Mouse (Mus musculus) cerebellum, adult 11 months (tissue): Measurements from ENCODE around the gene Rarg.
A peak's percentile ranks its signal among the peaks of the same experiment; 100 is the strongest.
"Not testable (repeated sequence)": the region's sequence is repeated elsewhere in the genome, so short reads cannot be mapped to it uniquely, and the experiment has no call there.

Experiments used
- DNase-seq: peaks from one replicate; pipeline ENCODE4 v3.0.0; 2022

Rarg gene

DNA sequence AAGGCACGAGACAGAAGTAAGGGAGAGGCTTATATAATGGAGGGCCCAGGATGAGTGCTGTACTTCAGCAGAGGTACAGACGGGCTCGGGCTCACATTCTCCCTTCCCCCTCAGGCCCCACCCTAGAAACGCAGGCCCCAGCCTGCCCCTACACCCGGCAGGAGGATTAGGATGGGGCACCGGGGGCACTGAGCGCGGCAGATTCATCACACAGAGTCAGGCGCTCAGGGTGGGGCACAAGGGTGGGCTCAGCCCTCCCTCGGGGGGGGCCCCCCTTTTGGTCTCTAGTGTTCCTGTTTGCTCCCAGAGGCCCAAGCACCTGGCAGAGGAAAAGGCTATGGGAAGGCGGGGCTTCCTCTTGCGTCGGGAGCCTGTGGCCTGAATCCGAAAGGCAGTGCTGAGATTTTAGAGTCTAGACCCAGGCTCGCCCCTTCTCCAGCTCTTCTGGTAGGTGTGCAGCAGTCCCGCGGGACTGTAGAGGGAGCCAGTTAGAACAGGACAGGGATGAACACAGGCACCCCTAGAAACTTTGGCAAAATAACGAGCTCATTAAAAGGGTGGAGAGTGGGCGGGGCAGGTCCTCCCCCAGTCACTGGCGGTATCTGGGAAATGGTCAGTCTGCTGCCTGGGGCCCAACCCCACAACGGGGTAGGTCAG, 21.8 kb downstream of the Rarg start:
- DNase-seq: no peak

DNA sequence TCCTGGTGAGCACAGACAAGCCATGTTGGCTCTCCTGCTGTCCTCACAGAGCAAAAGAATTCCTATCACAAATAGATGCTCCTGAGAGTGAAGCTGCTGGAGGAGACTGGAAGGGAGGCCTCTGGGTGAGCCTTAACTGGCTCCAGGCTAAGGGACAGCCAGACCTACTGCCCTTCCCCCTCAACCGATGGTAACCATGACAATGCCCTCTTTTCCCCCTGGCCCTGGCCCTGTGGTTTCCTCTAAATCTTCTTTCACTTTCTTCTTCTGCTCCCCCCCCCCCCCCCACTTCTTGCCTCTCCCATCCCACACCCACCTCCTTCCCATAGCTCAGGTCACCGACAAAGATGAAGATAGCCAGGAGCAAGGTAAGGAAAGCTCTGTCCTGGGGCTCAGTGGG, 23.4 kb downstream of the Rarg start:
- DNase-seq: no peak

DNA sequence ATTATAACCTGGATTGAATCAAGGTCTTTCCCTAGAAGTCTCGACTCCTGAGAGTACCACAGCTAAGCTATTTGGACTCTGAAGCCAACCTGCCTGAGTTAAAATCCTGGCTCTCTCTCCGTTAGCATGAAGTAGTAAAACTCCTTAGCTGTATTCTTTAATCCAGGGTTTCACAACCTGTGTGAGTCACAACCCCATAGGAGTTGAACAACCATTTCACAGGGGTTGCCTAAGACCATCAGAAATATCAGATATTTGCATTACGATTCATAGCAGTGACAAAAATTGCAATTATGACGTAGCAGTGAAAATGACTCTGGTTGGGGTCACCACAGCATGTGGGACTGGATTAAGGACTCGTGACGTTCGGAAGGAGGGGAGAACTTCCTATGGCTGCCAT, 24.6 kb downstream of the Rarg start:
- DNase-seq: no peak

DNA sequence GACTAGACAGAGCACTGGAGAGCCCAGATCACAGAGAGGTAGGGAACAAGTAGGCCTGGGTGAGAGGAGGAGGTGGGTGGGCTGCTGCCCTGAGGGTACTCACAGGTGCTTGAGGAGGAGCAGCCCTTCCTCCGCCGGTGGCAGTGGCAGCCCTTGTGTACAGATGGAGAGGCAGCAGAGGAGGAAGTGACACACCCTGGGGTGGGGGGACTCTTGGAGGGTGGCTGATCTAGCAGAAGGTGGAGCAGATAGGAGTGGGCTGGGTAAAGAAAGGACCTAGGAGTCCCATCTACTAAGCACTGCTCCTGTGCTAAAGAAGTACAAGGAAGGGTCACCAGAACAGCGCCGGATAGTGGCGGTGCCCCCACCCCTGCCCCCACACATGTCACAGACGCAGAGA, 25.6 kb downstream of the Rarg start, which contains the start of gene Itgb7:
Gene Itgb7, minus strand, starts transcription at position 197 of the 400 bp plus-strand sequence.
- DNase-seq: no peak

DNA sequence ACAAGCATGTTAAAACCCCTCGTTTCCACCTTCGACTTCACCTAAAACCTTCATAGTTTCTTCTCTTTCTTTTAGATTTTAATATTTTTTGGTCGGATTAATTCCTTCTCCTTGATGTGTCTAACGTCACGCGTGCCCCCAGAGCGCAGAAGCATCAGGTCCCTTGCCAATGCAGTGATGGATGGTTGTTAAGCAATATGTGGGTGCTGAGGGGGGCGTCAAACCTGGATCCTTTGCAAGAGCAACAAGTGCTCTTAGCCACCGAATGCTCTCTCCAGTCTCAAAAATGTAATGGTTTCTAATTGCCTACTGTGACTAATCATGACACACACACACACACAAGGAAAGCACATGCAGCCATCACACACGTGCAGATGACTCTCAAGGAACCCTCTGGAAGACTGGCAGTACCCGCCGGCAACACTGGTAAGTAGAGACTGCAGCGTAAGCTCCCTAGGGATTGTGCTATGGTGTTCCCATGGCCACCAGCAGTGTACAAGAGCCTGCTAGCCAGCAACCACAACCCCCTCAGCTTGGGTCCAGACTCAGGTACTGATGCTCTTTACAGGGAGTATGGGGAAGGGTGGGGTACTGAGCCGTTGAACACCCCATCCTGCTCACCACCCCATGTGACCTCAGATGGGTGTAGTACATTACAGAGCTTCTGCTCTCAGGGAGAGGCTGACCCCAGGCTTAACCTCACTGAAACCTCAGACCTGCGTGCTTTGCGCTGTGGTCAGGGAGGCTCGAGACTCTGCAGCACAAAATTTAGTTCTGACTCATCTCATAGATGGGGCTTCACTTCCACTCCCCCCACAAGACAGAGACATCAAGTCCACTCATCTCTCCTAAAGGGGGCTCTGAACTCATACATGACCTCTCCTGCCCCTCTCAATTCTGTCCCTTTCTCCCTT, 26.7 kb downstream of the Rarg start:
- DNase-seq: no peak

DNA sequence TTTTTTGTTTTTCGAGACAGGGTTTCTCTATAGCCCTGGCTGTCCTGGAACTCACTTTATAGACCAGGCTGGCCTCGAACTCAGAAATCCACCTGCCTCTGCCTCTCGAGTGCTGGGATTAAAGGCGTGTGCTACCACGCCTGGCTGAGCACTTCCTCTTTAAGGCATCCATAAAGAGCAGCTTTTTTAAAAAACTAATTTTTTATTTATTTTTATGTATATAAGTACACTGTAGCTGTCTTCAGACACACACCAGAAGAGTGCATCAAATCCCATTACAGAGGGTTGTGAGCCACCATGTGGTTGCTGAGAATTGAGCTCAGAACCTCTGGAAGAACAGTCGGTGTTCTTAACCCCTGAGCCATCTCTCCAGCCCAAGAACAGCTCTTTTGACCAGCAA, 31.7 kb downstream of the Rarg start:
- DNase-seq: not testable (repeated sequence)

DNA sequence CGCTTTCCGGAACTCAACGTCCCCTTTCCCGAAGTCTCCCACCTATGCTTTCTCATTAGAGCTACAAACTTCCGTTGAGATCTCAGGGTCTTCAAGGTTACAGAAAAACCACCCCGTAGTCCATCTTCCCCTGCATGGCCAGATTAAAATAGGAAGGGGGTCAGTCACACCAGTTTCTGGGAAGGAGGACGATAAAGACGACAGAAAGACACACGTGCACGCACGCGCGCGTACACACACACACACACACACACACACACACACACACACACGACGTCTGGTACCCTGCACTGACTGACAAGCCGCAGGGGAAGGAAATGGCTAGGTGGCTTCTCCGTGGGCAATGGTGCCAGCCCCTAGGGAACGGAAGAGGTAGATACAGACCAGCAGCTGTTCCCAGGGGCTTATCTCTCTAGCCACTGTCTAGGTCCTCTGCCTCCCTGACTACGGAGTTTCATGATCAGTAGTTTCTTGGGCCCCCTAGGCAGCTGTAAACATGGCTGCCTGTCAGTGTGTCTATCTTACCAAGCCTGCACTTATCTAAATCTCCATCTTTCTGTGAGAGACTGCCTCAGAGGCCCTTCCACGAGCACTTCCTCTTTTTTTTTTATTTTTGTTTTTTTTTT, 32.2 kb downstream of the Rarg start:
- no peak for DNase-seq

DNA sequence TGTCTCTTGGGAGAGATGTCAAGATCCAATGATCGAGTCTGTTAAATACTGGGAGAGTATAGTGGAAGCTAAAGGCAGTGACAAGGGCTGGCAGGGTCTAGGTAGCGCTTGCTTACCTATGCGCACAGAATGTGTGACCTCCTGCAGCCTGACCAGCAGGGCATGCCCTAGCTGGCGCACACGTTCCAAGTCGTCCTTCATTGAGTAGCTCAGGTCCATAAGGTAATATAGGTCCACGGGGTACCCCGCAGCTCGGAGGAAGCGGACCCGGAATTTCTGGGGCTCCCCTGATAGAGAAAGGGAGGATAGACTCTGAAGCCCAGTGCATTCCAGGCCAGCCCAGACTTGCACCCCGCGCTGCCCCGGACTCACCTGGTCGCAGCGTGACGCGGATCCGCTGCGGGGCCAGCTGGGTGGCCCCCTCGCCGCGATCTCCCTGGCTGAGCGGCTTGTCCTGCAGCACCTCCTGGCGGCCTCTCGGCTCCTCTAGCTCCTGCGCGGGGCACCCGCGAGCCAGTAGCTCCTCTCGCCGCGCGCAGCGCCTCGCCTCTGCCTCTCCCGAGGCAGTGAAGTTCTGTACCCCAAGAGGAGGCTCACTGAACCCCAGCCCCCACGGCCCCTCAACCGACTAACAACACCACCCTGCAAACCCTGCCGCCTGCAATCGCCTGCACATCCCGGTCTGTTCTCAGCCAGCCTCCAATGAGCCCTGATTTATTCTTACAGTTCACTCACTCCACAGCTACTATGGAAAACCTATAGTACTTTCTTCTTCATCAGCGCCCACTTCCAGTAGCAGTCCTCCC, 32.9 kb downstream of the Rarg start:
- DNase-seq: peak; percentile 80

DNA sequence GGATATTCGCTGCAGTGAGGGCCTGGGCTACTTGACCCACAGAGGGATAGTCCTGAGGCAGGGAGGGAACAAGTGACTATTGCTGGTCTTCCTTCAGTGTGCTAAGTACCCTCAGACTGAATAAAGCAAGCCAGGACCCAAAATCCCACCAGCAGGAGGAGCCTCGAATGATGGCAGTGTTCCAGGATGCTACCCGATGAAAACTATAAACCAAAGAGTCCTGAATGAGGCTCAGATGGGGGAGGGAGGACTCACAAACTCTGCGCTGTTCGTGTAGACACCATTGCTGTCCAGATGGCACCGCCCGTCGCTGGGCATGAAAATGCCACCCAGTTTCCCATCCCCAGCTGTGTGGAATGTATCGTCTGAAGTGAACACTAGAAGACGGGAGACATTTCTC, 34.9 kb downstream of the Rarg start:
- no peak for DNase-seq

DNA sequence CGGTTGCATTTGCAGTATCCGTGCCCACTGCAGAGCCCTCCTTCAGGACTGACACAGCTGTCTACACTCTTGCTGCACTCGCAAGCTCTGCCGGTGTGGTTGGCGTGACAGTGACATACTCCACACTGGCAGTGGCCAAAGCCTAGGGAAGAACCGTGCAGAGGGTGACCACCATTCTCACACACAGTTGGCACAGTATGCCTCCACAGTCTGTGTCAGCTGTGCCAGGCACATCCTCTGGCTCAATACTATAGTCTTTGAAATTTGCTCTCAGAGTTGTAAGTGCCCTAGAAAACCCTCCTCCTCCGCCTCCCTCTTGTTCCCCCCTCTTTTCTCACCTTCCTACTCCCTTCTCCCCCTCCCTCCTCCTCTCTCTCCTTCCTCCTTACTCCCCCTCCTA, 40.0 kb downstream of the Rarg start:
- DNase-seq: no peak

DNA sequence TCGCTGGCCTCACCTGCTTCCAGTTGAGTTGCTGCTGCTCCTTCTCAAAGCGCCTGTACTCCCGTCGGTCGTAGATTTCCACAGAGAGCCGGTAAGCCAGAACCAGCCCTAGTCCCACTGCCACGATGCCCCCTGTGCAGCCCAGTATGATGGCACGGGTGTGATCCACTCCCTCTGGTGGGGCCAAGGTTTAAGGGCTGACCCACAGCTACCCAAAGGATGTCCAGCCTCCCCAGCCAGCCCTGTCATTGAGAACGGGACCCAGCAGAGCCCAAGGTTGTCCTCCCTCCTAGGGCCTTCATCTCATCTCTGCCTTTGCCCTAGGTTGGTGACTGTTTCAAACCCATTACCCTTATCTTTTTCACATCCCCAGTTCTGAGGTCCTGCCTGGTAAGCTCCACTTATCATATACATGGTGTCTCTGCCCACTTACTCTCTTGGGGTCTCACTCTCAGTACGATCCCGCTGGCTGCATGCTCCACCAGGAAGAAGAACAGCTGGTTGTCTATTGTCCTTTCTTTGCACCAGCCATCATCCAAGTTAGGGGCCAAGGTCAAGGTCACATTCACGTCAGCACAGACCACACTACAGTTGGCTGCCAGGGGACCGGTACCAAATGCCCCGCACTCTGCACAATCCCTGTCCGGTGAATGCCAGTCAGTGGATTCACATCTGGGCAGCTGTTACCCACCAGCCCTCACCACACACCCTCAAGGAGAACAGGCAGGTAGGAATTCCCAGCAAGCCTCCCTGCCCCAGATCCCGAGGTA, 40.7 kb downstream of the Rarg start:
- DNase-seq: no peak

DNA sequence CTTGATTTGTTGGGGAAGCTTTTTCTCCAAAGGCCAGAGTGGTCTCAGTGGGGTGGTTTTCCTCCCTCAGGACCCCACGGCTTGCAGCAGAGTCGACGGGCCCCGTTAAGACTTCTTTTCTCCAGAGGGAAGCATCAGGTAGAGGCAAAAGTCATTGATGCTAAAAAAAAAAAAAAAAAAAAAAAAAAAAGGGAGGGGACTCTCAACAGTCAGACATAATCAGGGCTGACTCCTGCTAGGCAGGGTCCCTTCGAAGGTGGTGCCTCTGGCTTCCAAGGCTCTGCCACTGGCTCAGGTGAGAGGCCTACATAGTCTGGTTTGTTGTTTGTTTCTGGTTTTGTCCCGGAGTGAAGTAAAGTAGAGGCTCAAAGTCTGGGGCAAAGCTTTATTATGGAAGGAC, 41.7 kb downstream of the Rarg start:
- DNase-seq: no peak

DNA sequence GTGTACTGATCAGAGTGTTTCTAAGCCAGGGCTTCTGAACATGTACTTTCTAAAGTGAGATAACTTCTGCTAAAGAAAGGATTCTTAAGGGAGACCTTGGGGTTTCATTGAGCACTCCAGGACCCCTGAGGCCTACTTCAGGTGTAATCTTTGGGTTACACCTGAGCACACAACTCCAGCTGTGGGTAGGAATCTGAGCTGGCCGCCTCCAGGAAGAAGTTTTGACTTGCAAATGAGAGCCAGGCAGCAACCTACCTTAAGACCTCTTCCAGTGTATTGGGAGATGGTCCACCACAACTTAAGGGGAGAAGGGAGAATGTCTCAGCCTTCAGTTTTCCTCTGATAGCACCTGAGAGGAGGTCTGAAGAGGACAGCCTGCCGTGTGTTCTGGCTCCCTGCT, 43.2 kb downstream of the Rarg start:
- DNase-seq: no peak

DNA sequence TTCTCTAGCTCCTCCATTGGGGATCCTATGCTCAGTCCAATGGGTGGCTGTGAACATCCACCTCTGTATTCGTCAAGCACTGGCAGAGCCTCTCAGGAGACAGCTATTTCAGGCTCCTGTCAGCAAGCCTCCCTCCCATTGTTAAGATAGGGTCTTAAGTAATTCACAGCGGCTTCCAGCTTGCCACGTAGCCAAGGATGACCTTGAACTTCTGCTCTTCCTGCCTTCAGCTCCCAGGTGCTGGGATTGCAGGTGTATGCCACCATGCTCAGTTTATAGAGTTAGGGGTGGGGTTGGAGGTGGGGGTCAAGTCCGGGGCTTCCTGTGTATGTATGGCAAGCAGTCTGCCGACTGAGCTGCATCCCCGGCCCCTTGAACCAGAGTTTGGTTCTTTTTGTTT, 45.4 kb downstream of the Rarg start:
- no peak for DNase-seq

DNA sequence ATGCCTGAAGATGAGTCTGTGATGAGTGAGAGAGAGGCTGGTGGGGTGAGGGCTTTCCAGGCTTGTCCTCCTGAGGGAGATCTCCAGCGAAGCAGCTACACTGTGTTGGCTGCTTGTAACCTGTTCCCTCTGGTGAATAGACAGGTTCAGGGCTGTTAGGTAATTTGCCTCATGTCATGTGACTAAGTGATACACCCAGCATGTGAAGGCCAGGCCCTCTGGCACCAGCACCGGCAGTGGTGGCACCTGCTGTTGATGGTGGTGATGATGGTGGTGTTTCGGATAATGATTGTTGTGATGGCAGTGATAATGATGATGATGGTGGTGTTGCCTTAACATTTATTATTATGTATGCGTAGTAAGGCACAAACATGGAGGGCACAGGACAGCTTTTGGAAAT, 46.5 kb downstream of the Rarg start:
- DNase-seq: no peak

DNA sequence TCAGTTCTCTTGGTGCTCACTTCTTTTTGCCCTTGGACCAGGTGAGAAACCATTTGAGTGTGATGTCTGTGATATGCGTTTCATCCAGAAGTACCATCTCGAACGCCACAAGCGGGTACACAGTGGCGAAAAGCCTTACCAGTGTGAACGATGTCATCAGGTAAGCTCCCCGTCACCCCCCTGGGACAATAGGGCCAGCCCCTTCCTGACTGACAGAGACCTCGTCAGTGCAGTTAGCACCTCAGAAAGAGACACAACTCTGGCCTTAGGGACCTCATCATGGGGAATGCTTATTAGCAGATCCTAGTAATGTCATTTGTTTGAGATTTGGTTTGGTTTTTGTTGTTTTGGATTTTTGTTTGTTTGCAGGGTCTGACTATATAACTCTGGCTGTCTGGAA, 48.2 kb downstream of the Rarg start:
- DNase-seq: no peak

DNA sequence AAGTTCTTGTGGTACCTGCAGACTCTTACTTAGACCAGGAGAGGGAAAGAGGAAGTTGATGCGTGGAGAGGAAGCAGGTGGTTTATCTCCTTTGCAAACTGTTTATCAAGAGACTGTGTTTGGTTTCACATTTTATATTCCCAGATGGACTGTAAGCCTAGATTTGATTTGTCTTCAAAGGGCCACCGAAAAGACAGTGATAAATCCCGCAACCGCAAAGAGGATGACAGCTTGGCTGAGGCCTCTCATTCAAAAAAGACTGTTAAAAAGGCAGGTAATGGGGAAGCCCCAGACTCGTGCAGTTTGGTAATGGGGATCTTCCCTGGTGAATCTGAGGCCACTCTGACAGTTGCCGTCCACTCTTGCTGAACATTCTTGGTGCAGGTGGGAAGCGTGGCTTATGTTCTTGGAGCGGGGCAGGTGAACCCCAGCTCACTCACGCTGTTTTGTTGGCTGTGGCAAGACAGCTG, 49.2 kb downstream of the Rarg start:
- no peak for DNase-seq

DNA sequence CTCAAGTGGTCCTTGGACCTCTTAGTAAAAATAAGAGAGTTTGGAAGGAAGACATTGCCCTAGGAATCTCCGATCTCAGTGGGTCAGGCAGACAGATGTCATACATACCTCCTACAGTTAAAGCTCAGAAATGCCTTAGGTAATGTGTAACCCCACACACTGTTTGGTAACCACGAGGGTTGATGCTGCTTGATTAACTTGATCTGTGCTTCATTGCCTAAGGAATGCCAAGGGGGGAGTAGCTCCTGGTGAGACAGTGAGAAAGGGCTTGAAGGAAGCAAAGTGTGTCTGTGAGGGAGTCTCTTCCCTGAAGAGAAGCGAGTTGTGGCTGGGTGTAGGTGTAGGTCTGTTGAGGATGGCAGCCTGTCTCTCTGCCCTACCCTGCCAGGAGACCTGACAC, 50.0 kb downstream of the Rarg start:
- DNase-seq: no peak

DNA sequence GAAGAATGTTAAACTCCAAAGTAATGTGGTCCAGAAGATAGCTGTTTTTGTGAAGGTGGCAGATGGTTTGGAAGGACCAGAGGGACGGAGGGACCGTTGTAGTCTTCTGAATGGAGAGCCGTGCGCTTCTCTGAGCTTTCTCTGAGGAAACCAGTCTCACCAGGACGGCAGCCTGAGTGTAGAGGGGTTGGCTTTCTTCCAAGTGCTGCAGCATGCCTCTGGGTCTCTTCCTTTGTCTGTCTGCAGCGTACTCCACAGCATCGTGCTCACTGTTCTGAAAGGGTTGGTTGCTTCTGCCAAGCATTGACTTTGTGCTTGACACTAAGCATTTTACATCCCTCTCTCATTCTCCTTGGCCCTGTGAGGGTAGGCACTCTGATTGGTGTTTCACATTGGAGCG, 51.5 kb downstream of the Rarg start:
- peak; percentile 34 for DNase-seq

DNA sequence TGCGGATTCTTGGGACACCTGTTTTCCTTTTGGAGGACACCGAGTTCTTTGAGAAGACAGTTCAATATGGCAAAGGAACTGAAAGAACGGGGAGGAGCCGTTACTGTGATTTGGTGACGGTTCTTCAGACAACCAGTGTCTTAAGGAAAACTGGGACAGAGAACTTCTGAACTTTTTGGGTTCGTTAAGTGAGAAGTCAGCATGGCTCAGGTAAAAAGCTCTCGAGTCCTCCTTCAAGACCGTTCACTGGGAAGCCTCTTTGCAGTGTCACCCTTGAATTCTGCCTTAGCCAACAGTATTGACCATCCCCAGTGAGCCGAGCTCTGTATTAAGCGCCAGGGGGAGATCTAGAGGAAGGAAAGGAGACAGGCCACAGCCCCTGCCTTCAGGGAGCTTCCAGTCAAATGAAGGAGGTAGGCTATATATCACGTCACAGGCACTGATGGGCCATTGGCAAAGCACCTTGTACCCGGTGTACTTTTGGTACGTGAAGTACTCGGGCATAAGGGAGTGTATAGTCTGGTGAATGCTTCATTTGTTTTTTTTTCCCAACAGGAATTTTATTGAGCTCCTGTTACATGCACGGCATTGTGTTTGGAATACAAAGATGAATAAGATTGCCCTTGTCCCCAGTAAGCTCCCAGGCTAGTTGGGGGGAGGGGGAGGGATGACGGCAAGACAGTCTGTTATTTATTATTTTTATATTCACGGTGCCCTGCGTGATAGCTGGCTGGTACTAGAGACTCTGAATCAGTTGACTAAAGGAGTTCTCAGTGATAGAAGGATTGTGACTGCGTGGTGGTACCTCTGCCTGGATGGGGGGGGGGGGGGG, 52.4 kb downstream of the Rarg start, which contains the start of gene Csad:
Gene Csad, minus strand, starts transcription at position 51 of the 832 bp plus-strand sequence.
- DNase-seq: no peak

DNA sequence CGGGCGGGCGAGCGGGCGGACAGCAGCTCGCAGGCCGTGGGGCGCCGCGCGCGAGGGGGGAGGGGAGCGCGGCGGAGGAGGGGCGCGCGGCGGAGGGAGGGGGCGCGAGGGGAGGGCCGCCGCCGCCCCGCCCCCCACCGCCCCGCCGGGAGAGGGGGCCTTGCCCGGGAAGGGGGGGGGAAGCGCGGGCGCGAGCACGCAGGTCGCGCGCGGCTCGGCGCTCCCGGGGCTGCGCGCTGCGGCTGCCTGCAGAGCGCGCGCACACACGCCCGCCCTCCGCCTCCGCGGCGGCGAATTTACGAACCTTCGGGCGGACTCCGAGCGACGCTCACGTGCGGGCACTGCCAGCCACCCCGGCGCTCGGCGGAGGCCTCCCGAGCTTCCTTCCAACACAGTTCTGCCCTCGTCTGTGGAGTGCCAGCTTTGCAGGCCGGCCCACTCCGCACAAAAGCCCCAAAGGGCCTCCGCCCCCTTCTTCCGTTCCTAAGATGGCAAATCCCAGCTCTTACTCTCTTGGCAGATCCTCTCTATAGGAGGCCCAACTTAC, 53.4 kb downstream of the Rarg start:
- peak; percentile 64 for DNase-seq
